Mouse (Mus musculus): ENCODE data around the gene Wdr66. TPM values are rescaled to one million over a fixed set of nuclear protein-coding genes. Genes with fewer than 3 reads are reported as not detected.
A peak's percentile ranks its signal among the peaks of the same experiment; 100 is the strongest.

Wdr66 gene
- polyA plus RNA-seq, 1 experiment from 2014 or later: 1.00 TPM

GRCm38 (mm10) chr5:123345853-123346654 is 94.2 kb downstream of the Wdr66 start:
- Histone ChIP-seq H3K4me1 (peaks cover 34% of the 10 kb centered on the region), H3K27ac (peak overlapping the region; percentile 99), H3K4me3 (peak overlapping the region; percentile 96)

GRCm38 (mm10) chr5:123346701-123347270 is 94.9 kb downstream of the Wdr66 start:
- no peaks in the 10 kb centered on the region for H3K36me3 ChIP-seq
- H3K4me2 ChIP-seq: peak overlapping the region; percentile 81
- H3K4me1 ChIP-seq: peaks cover 34% of the 10 kb centered on the region
- H3K4me3 ChIP-seq: peak overlapping the region; percentile 96
- no peaks in the 10 kb centered on the region for H3K9me3 ChIP-seq
- WGBS: 56% methylated on average over 7 of the region's 7 CpGs
- H3K27me3 ChIP-seq: no peaks in the 10 kb centered on the region
- H3K9ac ChIP-seq: peak overlapping the region; percentile 41
- peak overlapping the region; percentile 99 for H3K27ac ChIP-seq
- ATAC-seq (ENCODE audit: borderline replicate concordance, extremely low read depth, low FRiP score, low TSS enrichment): no peak

More at GRCm38 (mm10) chr5:123345853-123346654, 94.2 kb downstream of the Wdr66 start:
- peak overlapping the region; percentile 81 for H3K4me2 ChIP-seq
- peak overlapping the region; percentile 94 for H3K9ac ChIP-seq
- peak; percentile 43; the same call in 1 of the 2 replicates for ATAC-seq (ENCODE audit: borderline replicate concordance, extremely low read depth, low FRiP score, low TSS enrichment)
- no peaks in the 10 kb centered on the region for H3K36me3 ChIP-seq
- no peaks in the 10 kb centered on the region for H3K9me3 ChIP-seq
- no peaks in the 10 kb centered on the region for H3K27me3 ChIP-seq
- 1% methylated on average over 22 of the region's 22 CpGs for WGBS

GRCm38 (mm10) chr5:123347985-123348384 is 96.1 kb downstream of the Wdr66 start:
- no peak overlapping the region for H3K4me3 ChIP-seq
- peaks cover 37% of the 10 kb centered on the region for H3K4me1 ChIP-seq
- no peaks in the 10 kb centered on the region for H3K9me3 ChIP-seq
- H3K27me3 ChIP-seq: no peaks in the 10 kb centered on the region
- no peaks in the 10 kb centered on the region for H3K36me3 ChIP-seq
- no peak for ATAC-seq (ENCODE audit: borderline replicate concordance, extremely low read depth, low FRiP score, low TSS enrichment)
- no peak overlapping the region for H3K9ac ChIP-seq
- WGBS: 69% methylated on average over 2 of the region's 2 CpGs
- H3K4me2 ChIP-seq: no peak overlapping the region
- no peak overlapping the region for H3K27ac ChIP-seq

GRCm38 (mm10) chr5:123350386-123350785 is 98.5 kb downstream of the Wdr66 start:
- H3K4me3 ChIP-seq: no peak overlapping the region
- no peak overlapping the region for H3K9ac ChIP-seq
- 55% methylated on average over 10 of the region's 10 CpGs for WGBS
- H3K4me2 ChIP-seq: no peak overlapping the region
- no peaks in the 10 kb centered on the region for H3K27me3 ChIP-seq
- no peak overlapping the region for H3K27ac ChIP-seq
- no peaks in the 10 kb centered on the region for H3K9me3 ChIP-seq
- peaks cover 3% of the 10 kb centered on the region for H3K36me3 ChIP-seq
- peaks cover 35% of the 10 kb centered on the region for H3K4me1 ChIP-seq
- no peak for ATAC-seq (ENCODE audit: borderline replicate concordance, extremely low read depth, low FRiP score, low TSS enrichment)

- Histone ChIP-seq H3K4me3 (no peak overlapping the region), H3K4me2 (peak overlapping the region; percentile 12; the same call in 1 of the 2 replicates), H3K4me1 (peaks cover 17% of the 10 kb centered on the region; the same call in 1 of the 2 replicates), H3K9ac (no peak overlapping the region), H3K36me3 (peaks cover 50% of the 10 kb centered on the region), H3K27me3 (no peaks in the 10 kb centered on the region), H3K27ac (peak overlapping the region; percentile 64), H3K9me3 (no peaks in the 10 kb centered on the region)
- 55% methylated on average over 11 of the region's 11 CpGs for WGBS
- peak; percentile 66; the same call in 1 of the 2 replicates for ATAC-seq (ENCODE audit: borderline replicate concordance, extremely low read depth, low FRiP score, low TSS enrichment)
Observed at GRCm38 (mm10) chr5:123355918-123356317, 104.0 kb downstream of the Wdr66 start.

GRCm38 (mm10) chr5:123357253-123357652 is 105.4 kb downstream of the Wdr66 start:
- Histone ChIP-seq H3K4me3 (no peak overlapping the region), H3K9ac (no peak overlapping the region), H3K4me2 (no peak overlapping the region), H3K4me1 (peaks cover 17% of the 10 kb centered on the region; the same call in 1 of the 2 replicates), H3K36me3 (peaks cover 64% of the 10 kb centered on the region), H3K9me3 (no peaks in the 10 kb centered on the region), H3K27ac (no peak overlapping the region), H3K27me3 (no peaks in the 10 kb centered on the region)
- ATAC-seq (ENCODE audit: borderline replicate concordance, extremely low read depth, low FRiP score, low TSS enrichment): no peak
- WGBS: 87% methylated on average over 4 of the region's 4 CpGs

GRCm38 (mm10) chr5:123359431-123359830 is 107.5 kb downstream of the Wdr66 start:
- Histone ChIP-seq H3K4me2 (no peak overlapping the region), H3K9me3 (no peaks in the 10 kb centered on the region), H3K27me3 (no peaks in the 10 kb centered on the region), H3K4me3 (no peak overlapping the region), H3K27ac (no peak overlapping the region), H3K36me3 (peaks cover 75% of the 10 kb centered on the region), H3K9ac (no peak overlapping the region), H3K4me1 (peaks cover 13% of the 10 kb centered on the region)
- WGBS: 88% methylated on average over 6 of the region's 6 CpGs
- no peak for ATAC-seq (ENCODE audit: borderline replicate concordance, extremely low read depth, low FRiP score, low TSS enrichment)

- Histone ChIP-seq H3K36me3 (peaks cover 59% of the 10 kb centered on the region), H3K4me2 (no peak overlapping the region), H3K27me3 (no peaks in the 10 kb centered on the region), H3K4me3 (no peak overlapping the region), H3K9me3 (no peaks in the 10 kb centered on the region), H3K27ac (no peak overlapping the region), H3K9ac (no peak overlapping the region), H3K4me1 (peaks cover 7% of the 10 kb centered on the region)
- WGBS: 84% methylated on average over 4 of the region's 4 CpGs
- ATAC-seq (ENCODE audit: borderline replicate concordance, extremely low read depth, low FRiP score, low TSS enrichment): no peak
Observed at GRCm38 (mm10) chr5:123362911-123363310, 111.0 kb downstream of the Wdr66 start.

GRCm38 (mm10) chr5:123364302-123364971 is 112.5 kb downstream of the Wdr66 start:
- WGBS: 65% methylated on average over 11 of the region's 11 CpGs
- Histone ChIP-seq H3K4me3 (no peak overlapping the region), H3K27ac (peak overlapping the region; percentile 41), H3K9me3 (no peaks in the 10 kb centered on the region), H3K27me3 (no peaks in the 10 kb centered on the region), H3K4me2 (no peak overlapping the region), H3K4me1 (peaks cover 7% of the 10 kb centered on the region), H3K9ac (no peak overlapping the region), H3K36me3 (peaks cover 48% of the 10 kb centered on the region)
- ATAC-seq (ENCODE audit: borderline replicate concordance, extremely low read depth, low FRiP score, low TSS enrichment): peak; percentile 55; the same call in 1 of the 2 replicates

- Histone ChIP-seq H3K27me3 (no peaks in the 10 kb centered on the region), H3K4me2 (no peak overlapping the region), H3K4me3 (no peak overlapping the region), H3K27ac (no peak overlapping the region), H3K9ac (no peak overlapping the region), H3K4me1 (peaks cover 7% of the 10 kb centered on the region), H3K36me3 (peaks cover 59% of the 10 kb centered on the region), H3K9me3 (no peaks in the 10 kb centered on the region)
- no peak for ATAC-seq (ENCODE audit: borderline replicate concordance, extremely low read depth, low FRiP score, low TSS enrichment)
- WGBS: 74% methylated on average over 13 of the region's 13 CpGs
Observed at GRCm38 (mm10) chr5:123368869-123369488, 117.1 kb downstream of the Wdr66 start.

- Histone ChIP-seq H3K4me3 (no peak overlapping the region), H3K36me3 (peaks cover 63% of the 10 kb centered on the region), H3K4me1 (no peaks in the 10 kb centered on the region), H3K4me2 (no peak overlapping the region), H3K9me3 (no peaks in the 10 kb centered on the region), H3K9ac (no peak overlapping the region), H3K27ac (no peak overlapping the region), H3K27me3 (no peaks in the 10 kb centered on the region)
- 83% methylated on average over 5 of the region's 5 CpGs for WGBS
- ATAC-seq (ENCODE audit: borderline replicate concordance, extremely low read depth, low FRiP score, low TSS enrichment): no peak
Observed at GRCm38 (mm10) chr5:123370049-123370448, 118.1 kb downstream of the Wdr66 start.
